Mouse (Mus musculus) B cell, adult 67 days (primary cell): ENCODE results near the gene Hist1h3a. TPM values are rescaled to one million over a fixed set of nuclear protein-coding genes. Genes with fewer than 3 reads are reported as not detected.

Experiments used
- total RNA-seq, 2 experiments: library from RNA; stranded (reverse); gene quantifications; 4 replicates each; pipeline ENCODE4 v1.2.4; 2023

Gene Hist1h3a
- 100 to 1,000 TPM; 448 to 459 TPM for total RNA-seq

DNA sequence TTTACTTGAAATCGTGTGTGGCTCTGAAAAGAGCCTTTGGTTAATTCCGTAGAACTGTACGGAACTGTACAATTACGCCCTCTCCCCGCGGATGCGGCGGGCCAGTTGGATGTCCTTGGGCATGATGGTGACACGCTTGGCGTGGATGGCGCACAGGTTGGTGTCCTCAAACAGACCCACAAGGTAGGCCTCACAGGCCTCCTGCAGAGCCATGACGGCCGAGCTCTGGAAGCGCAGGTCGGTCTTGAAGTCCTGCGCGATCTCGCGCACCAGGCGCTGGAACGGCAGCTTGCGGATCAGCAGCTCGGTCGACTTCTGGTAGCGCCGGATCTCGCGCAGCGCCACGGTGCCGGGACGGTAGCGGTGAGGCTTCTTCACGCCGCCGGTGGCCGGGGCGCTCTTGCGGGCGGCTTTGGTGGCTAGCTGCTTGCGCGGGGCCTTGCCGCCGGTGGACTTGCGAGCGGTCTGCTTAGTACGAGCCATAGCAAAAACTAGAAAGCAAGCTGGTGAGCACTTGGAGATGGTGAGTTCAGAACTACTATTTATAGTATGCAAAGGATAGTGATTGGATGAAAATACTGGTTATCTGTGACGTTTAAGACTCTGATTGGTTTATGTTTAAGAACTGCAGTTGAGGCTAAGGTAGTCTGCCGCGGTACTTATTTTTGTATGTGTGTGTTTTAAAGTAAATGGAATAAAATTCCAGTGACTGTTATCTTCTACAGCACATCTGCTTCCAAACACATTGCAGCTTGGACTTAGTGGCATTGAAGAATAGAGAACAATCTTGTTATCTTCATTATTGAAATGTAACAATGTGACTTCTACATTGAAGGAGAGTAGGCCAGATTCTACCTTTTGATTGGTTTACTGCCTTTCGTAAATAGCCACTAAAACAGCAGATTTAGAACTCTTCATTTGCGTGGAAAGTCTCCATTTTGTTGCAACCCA, at the start of gene Hist1h3a:
Hist1h3a (minus strand) TSS at position 516 of the 951 bp plus-strand sequence.

DNA sequence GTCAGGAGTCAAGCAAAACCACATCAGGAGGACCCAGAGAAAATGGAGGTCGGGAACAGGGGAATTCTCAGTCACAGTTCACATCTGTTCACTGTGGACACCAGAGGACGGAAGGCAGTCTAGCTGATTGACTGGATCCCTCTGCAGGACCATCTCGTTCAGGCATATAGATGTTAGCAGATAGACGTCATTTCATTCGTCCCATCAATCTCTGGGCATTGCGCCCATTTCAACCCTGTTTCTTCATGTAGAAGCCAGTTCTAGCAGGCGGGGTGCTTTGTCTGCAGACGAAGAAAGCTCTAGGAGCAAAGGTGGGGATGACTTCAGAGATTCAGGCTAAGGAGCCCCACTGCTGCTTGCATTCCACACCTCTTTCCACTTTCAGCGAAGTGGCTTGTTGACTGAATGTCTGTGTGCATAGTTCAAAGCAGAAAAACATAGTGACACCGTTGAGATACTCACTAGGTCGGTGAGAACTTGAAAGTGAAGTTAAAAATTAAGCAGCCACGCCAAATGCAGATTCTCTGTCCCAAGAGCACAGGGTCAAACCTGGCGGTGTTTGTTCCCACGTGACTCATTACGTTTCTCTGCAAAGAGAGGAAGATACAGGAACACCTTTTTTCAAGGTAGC, 44.4 kb upstream of the Hist1h3a start, which contains the start of gene Slc17a2:
Slc17a2 (plus strand) TSS at position 572 of the 631 bp plus-strand sequence.

DNA sequence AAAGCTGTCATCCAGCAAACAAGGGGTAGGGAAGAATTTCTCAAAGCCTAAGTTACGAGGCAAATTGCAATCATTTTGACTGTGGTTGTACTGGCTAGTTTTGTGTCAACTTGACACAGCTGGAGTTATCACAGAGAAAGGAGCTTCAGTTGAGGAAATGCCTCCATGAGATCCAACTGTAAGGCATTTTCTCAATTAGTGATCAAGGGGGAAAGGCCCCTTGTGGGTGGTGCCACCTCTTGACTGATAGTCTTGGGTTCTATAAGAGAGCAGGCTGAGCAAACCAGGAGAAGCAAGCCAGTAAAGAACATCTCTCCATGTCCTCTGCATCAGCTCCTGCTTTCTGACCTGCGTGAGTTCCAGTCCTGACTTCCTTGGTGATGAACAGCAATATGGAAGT, 7.4 kb upstream of the Hist1h3a start, which contains the start of gene Trim38:
Trim38 (plus strand) TSS at position 301 of the 400 bp plus-strand sequence.

DNA sequence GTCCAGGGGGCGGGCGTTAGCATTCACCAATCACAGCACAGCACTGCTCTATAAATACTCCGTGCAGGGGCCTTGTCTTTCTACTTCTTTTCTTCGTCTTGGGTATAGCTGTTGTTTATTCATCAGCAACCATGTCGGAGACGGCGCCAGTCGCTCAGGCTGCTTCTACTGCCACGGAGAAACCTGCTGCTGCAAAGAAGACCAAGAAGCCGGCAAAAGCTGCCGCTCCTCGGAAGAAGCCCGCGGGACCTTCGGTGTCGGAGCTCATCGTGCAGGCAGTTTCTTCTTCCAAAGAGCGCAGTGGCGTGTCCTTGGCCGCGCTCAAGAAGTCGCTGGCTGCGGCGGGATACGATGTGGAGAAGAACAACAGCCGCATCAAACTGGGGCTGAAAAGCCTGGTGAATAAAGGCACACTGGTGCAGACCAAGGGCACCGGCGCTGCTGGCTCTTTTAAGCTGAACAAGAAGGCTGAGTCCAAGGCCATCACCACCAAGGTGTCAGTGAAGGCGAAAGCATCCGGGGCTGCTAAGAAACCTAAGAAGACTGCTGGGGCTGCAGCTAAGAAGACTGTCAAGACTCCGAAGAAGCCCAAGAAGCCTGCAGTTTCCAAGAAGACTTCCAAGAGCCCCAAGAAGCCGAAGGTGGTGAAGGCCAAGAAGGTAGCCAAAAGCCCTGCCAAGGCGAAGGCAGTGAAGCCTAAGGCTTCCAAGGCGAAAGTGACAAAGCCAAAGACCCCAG, 1.6 kb upstream of the Hist1h3a start, which contains the start of gene Hist1h1a:
Hist1h1a (plus strand) TSS at position 81 of the 738 bp plus-strand sequence.

DNA sequence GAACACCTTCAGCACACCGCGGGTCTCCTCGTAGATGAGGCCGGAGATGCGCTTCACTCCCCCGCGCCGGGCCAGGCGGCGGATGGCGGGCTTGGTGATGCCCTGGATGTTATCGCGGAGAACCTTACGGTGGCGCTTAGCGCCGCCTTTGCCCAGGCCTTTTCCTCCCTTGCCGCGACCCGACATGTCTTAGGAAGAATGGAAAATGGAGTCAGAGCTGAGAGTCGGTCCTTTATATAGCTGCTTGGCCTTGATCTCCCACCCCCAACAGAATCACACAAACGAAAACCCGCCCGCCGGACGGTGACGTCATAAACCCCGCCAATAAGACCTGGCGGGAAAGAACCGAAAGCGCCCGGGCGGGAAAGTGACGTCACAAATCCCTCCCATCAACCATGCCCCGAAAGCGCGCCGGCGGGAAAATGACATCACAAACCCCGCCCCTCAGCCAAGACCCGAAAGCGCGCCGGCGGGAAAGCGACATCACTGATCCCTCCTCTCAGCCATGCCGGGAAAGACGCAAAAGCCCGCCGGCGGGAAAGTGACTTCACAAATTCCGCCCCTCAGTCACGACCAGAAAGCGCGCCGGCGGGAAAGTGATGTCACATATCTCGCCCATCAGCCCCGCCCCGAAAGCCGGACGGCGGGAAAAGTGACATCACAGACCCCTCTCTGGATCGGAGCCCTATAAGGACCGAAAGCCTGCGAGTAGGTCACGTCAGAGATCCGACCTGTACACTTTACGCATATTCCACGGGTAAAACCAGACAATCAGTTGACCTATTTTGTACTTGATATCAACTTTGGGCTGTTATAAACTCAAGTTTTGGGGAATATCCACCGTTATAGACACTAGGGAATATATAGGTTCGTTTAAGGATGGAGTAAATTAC, 968 bp downstream of the Hist1h3a start, which contains the start of gene Hist1h4a:
Hist1h4a (minus strand) TSS at position 259 of the 893 bp plus-strand sequence.

DNA sequence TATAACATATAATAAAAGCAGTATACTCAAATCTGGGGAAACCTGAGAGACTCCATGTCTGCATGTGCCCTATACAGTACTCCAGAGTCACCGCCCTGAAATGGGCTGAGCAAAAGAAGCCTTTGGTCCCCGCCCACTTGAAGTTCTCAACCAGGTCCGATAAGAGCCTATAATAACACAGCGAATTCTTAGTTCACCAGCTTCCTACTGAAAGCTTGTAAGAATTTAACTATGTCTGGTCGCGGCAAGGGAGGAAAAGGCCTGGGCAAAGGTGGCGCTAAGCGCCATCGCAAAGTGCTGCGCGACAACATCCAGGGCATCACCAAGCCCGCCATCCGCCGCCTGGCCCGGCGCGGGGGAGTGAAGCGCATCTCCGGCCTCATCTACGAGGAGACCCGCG, 5.4 kb downstream of the Hist1h3a start, which contains the start of gene Hist1h4b:
Hist1h4b (plus strand) TSS at position 224 of the 400 bp plus-strand sequence.

DNA sequence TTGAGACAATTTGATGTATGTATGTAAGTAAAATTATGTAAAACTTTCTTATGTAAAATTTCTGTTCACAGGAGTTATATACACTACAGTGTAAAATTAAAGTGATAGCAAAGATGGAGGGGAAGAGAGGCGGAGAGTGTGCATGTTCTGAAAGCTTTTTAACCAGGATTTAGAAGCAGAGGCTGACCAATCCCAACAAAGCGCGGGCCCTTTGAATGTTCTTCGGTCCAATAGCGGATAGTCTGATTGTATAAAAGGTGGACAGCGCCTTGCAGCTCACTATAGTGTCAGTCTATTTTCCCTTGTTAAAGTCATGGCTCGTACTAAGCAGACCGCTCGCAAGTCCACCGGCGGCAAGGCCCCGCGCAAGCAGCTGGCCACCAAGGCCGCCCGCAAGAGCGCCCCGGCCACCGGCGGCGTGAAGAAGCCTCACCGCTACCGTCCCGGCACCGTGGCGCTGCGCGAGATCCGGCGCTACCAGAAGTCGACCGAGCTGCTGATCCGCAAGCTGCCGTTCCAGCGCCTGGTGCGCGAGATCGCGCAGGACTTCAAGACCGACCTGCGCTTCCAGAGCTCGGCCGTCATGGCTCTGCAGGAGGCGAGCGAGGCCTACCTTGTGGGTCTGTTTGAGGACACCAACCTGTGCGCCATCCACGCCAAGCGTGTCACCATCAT, 10.0 kb downstream of the Hist1h3a start, which contains the start of gene Hist1h3b:
Hist1h3b (plus strand) TSS at position 201 of the 675 bp plus-strand sequence.

DNA sequence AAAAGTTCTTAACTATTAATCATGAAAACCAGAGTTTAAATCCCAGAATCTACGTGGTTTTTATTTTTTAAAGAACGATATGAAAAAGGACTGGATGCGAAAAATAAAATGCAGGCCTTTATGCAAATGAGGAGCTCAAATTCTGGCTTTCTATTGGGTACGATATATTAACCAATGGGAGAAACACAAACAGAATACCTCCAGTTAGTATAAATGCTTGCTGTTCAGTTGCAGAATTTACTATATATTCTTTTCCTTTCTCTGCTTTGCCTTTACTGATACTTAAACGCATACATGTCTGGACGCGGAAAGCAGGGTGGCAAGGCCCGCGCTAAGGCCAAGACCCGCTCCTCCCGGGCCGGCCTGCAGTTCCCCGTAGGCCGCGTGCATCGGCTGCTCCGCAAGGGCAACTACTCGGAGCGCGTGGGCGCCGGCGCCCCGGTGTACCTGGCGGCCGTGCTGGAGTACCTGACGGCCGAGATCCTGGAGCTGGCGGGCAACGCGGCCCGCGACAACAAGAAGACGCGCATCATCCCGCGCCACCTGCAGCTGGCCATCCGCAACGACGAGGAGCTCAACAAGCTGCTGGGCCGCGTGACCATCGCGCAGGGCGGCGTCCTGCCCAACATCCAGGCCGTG, 11.2 kb downstream of the Hist1h3a start, which contains the start of gene Hist1h2ab:
Hist1h2ab (plus strand) TSS at position 288 of the 639 bp plus-strand sequence.

DNA sequence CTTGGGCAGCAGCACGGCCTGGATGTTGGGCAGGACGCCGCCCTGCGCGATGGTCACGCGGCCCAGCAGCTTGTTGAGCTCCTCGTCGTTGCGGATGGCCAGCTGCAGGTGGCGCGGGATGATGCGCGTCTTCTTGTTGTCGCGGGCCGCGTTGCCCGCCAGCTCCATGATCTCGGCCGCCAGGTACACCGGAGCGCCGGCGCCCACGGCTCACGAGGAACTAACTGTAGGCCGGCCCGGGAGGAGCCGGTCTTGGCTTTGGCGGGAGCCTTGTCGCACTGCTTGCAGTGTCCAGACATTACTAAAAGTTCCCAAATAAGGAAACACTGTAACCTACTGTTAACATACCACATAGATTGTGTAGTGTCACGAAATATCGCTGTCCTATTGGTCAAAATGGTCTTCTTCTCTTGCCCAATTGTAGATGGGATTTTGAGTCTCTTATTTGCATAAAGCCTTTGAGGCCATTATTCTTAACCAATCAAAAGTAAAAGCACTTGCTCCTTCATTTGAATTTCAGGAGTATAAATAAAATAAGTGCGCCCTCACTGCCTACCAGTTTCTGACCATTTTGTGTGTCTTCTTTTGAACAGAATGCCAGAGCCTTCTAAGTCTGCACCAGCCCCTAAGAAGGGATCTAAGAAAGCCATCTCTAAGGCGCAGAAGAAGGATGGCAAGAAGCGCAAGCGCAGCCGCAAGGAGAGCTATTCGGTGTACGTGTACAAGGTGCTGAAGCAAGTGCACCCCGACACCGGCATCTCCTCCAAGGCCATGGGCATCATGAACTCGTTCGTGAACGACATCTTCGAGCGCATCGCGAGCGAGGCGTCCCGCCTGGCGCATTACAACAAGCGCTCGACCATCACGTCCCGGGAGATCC, 15.7 kb downstream of the Hist1h3a start, which contains the start of gene Hist1h2bb:
Hist1h2bb (plus strand) TSS at position 534 of the 880 bp plus-strand sequence.

DNA sequence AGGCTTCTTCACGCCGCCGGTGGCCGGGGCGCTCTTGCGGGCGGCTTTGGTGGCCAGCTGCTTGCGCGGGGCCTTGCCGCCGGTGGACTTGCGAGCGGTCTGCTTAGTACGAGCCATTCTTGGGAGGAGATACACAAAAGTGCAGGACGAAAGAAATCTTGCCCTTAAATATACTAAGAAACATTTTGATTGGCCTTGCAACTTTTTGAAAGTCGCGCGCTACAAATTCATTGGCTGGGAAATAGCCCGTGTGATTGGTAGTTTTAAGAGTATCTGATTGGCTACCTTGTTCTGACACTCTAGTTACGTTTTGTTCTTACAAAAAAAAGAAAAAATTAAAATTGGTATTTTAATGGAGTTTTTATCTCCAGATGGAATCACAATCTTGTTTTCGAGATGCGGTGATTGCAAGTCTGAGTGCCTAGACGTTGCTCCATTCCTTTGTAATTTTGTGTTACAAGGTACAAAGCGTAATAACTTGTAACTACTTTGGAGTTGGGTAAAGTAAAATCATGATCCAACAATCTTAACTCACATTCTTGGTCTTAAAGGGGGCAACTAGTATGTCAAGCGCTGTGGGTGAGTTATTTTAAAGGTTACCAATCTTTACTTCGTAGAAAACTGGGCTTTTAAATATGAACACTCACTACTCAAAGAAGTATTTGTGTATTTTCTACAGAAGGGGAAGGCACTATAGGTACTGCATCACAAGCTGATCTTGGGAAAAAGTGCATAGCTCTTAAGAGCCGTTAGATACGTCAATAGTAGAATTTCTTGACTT, 16.6 kb downstream of the Hist1h3a start, which contains the start of gene Hist1h3c:
Hist1h3c (minus strand) TSS at position 222 of the 781 bp plus-strand sequence.

DNA sequence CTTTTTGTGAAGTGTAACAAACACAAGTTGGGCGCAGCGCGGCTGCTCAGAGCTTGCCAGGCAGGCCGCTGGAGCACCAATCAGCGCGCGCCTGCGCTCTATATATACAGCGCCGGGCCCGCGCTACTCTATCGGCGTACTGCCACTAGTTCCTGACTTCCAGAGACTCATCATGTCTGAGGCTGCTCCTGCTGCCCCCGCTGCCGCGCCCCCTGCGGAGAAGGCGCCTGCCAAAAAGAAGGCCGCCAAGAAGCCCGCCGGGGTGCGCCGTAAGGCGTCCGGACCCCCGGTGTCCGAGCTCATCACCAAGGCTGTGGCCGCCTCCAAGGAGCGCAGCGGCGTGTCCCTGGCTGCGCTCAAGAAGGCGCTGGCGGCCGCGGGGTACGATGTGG, 23.5 kb downstream of the Hist1h3a start, which contains the start of gene Hist1h1c:
Hist1h1c (plus strand) TSS at position 132 of the 392 bp plus-strand sequence.

Other genes starting within 250 kb of the Hist1h3a start
- gene Hist1h4h, start 231.3 kb downstream of the Hist1h3a start, total RNA-seq = 100 to 1,000 TPM; 457 TPM
- 10 to 100 TPM; 21.3 to 28.8 TPM for gene Hist1h2af, start 228.5 kb downstream of the Hist1h3a start, total RNA-seq
- 1 to 10 TPM; 1.4 to 6.9 TPM for gene Hist1h3g, start 227.0 kb downstream of the Hist1h3a start, total RNA-seq
- 10 to 100 TPM; 10.0 to 13.0 TPM for gene Hist1h2bh, start 219.0 kb downstream of the Hist1h3a start, total RNA-seq
- 100 to 1,000 TPM; 111 to 119 TPM for gene Hist1h3f, start 218.3 kb downstream of the Hist1h3a start, total RNA-seq
- gene Hist1h4f, start 210.7 kb downstream of the Hist1h3a start, total RNA-seq = 10 to 100 TPM; 55.2 to 82.9 TPM
- gene Hist1h1d, start 209.1 kb downstream of the Hist1h3a start, total RNA-seq = 10 to 100 TPM; 31.1 to 36.2 TPM
- 100 to 1,000 TPM; 326 to 342 TPM for gene Hist1h3e, start 200.0 kb downstream of the Hist1h3a start, total RNA-seq
- 10 to 100 TPM; 29.2 to 42.2 TPM for gene Hist1h2ae, start 191.2 kb downstream of the Hist1h3a start, total RNA-seq
- 100 to 1,000 TPM; 649 to 669 TPM for gene Hist1h2bg, start 191.0 kb downstream of the Hist1h3a start, total RNA-seq
- 100 to 1,000 TPM; 327 to 367 TPM for gene Hist1h2bf, start 188.2 kb downstream of the Hist1h3a start, total RNA-seq
- 10 to 100 TPM; 42.6 to 61.1 TPM for gene Hist1h2ad, start 188.0 kb downstream of the Hist1h3a start, total RNA-seq
- 10 to 100 TPM; 40.0 to 45.0 TPM for gene Hist1h3d, start 186.6 kb downstream of the Hist1h3a start, total RNA-seq
- gene Hist1h4d, start 180.8 kb downstream of the Hist1h3a start, total RNA-seq = 100 to 1,000 TPM; 183 to 195 TPM
- gene Hist1h2be, start 141.3 kb downstream of the Hist1h3a start, total RNA-seq = 10 to 100 TPM; 41.6 to 47.3 TPM
- 100 to 1,000 TPM; 385 to 413 TPM for gene Hist1h1e, start 139.8 kb downstream of the Hist1h3a start, total RNA-seq
- 10 to 100 TPM; 12.5 to 15.6 TPM for gene Hist1h2ac, start 78.4 kb downstream of the Hist1h3a start, total RNA-seq
- gene Hist1h2bc, start 78.2 kb downstream of the Hist1h3a start, total RNA-seq = 10 to 100 TPM; 24.1 to 30.1 TPM
- gene Hist1h1t, start 66.6 kb downstream of the Hist1h3a start, total RNA-seq = under 1 TPM; 0.65 to 0.84 TPM
- 100 to 1,000 TPM; 222 to 255 TPM for gene Hist1h4c, start 63.9 kb downstream of the Hist1h3a start, total RNA-seq
- gene Hfe, start 51.5 kb downstream of the Hist1h3a start, total RNA-seq = 1 to 10 TPM in 1 of 2 experiments, not detected in 1; 1.9 TPM
- 1,000 to 10,000 TPM in 1 of 2 experiments, 100 to 1,000 TPM in 1; 877 to 1,039 TPM for gene Hist1h1c, start 23.6 kb downstream of the Hist1h3a start, total RNA-seq
- gene Hist1h3c, start 16.8 kb downstream of the Hist1h3a start, total RNA-seq = 1 to 10 TPM; 6.8 to 7.4 TPM
- gene Hist1h2bb, start 15.7 kb downstream of the Hist1h3a start, total RNA-seq = 10 to 100 TPM; 85.2 to 91.3 TPM
- gene Hist1h2ab, start 11.3 kb downstream of the Hist1h3a start, total RNA-seq = 100 to 1,000 TPM; 102 to 130 TPM
- gene Hist1h3b, start 10.1 kb downstream of the Hist1h3a start, total RNA-seq = 10 to 100 TPM; 41.3 to 45.0 TPM
- gene Hist1h4b, start 5.4 kb downstream of the Hist1h3a start, total RNA-seq = 100 to 1,000 TPM in 1 of 2 experiments, 10 to 100 TPM in 1; 90.1 to 106 TPM
- gene Hist1h4a, start 1.2 kb downstream of the Hist1h3a start, total RNA-seq = 100 to 1,000 TPM; 142 to 168 TPM
- gene Hist1h1a, start 1.3 kb upstream of the Hist1h3a start, total RNA-seq = 10 to 100 TPM; 39.6 TPM
- gene Trim38, start 7.5 kb upstream of the Hist1h3a start, total RNA-seq = not detected
- not detected for gene Slc17a2, start 44.6 kb upstream of the Hist1h3a start, total RNA-seq
- gene Slc17a3, start 77.0 kb upstream of the Hist1h3a start, total RNA-seq = not detected
- gene Slc17a1, start 105.4 kb upstream of the Hist1h3a start, total RNA-seq = not detected
- gene Slc17a4, start 152.6 kb upstream of the Hist1h3a start, total RNA-seq = not detected
- gene Hist1h2ba, start 171.8 kb upstream of the Hist1h3a start, total RNA-seq = not detected
- not detected for gene Hist1h2aa, start 172.1 kb upstream of the Hist1h3a start, total RNA-seq
- not detected for gene Scgn, start 228.8 kb upstream of the Hist1h3a start, total RNA-seq